Comparison of ENCODE assay signal across 10 mouse cellular contexts in the genomic region with DNA sequence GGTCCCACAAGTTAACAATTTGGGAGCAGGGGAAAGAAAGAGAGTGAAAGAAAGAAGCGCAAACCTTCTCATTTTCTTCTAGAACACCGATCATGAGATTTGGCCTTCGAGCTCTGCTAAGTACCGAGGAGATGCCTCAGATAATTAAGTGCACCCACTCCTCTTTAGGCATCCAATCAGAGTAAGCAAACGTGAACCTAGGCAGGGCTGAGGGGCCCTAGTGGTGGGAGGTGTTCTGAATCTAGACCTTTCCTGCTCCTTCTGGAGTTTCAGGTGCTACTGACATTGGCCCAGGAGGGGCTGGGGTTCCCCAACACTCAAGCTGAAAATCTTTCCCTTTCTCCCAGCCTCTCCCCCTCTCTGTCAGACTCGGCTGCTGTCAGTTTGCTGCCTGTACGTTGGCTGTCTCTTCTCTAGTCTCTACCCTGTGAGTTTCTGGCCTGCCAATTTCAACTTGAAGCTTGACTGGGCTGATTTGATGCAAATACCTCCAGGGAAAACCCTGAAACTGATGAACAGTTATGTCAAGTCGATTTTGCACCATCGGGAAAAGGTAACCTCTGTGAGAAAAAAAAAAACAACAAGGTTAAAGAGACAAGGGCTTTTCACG. TPM values are rescaled to one million over a fixed set of nuclear protein-coding genes. Genes with fewer than 3 reads are reported as not detected.
A peak's percentile ranks its signal among the peaks of the same experiment; 100 is the strongest.
DNase-seq lines count a peak whose midpoint lies in the region; ATAC-seq and TF ChIP-seq lines count a peak whose summit lies in the region.
"Had no signal": no experiment of that assay in that cellular context is flagged by ENCODE, and none has a peak within 500 bp of the region (broad histone marks: within the 10 kb centered on the region; RNA-seq: fewer than 3 reads in every experiment).

No protein-coding gene starts in this region.

- TF ChIP-seq POLR2A in kidney, adult 2 months (IDR thresholded peaks at IDR 0.05; ENCODE audit: low read depth, low read length) = no peak

- no peak for DNase-seq in kidney, adult 2 months
- no peak for DNase-seq in embryonic facial prominence, embryonic 10.5 days (ENCODE audit: low spot score)
- DNase-seq in forebrain, postnatal 0 days = no peak
- no peak for DNase-seq in midbrain, postnatal 0 days (ENCODE audit: low spot score)
- DNase-seq in testis, postnatal 14 days (ENCODE audit: low spot score) = no peak
- DNase-seq in left cerebral cortex, adult 8-10 months (ENCODE audit: low spot score in 2 of 2) = no peak
- DNase-seq in layer of hippocampus, postnatal 36 days = no peak
- DNase-seq: kidney, postnatal 25 days; lung, adult 18-20 months had no signal

- peaks cover 1% of the 10 kb centered on the region; the same call in 1 of the 2 replicates for H3K36me3 ChIP-seq in kidney, adult 2 months (ENCODE audit: control insufficient read depth, insufficient read depth, low read length)
- peaks cover 6% of the 10 kb centered on the region for H3K36me3 ChIP-seq in kidney, embryonic 14.5 days (ENCODE audit: control insufficient read depth, insufficient read depth, low read length)
- H3K36me3 ChIP-seq in embryonic facial prominence, embryonic 10.5 days (replicated peaks) = peaks cover 6% of the 10 kb centered on the region
- H3K36me3 ChIP-seq in forebrain, postnatal 0 days (ENCODE audit: insufficient read depth) = peaks cover 10% of the 10 kb centered on the region
- no peaks in the 10 kb centered on the region for H3K36me3 ChIP-seq in midbrain, postnatal 0 days (ENCODE audit: insufficient read depth, low read length)

- H3K9me3 ChIP-seq in kidney, embryonic 14.5 days (ENCODE audit: control insufficient read depth, low read length) = no peaks in the 10 kb centered on the region
- no peaks in the 10 kb centered on the region for H3K9me3 ChIP-seq in embryonic facial prominence, embryonic 10.5 days
- H3K9me3 ChIP-seq in forebrain, postnatal 0 days (ENCODE audit: low read length) = no peaks in the 10 kb centered on the region
- no peaks in the 10 kb centered on the region for H3K9me3 ChIP-seq in midbrain, postnatal 0 days (ENCODE audit: low read length)

- peak overlapping the region; percentile 55 for H3K27ac ChIP-seq in kidney, adult 2 months (ENCODE audit: insufficient read depth, low read depth, low read length)
- no peak overlapping the region; the same call in 1 of the 2 replicates for H3K27ac ChIP-seq in kidney, embryonic 14.5 days (ENCODE audit: low read depth, low read length)
- H3K27ac ChIP-seq in embryonic facial prominence, embryonic 10.5 days (replicated peaks) = 0 out of 2 replicates have a peak overlapping the region, but pooled peaks have one; percentile 19
- peak overlapping the region; percentile 70 for H3K27ac ChIP-seq in forebrain, postnatal 0 days (ENCODE audit: low read depth, low read length)
- peak overlapping the region; percentile 38; the same call in 1 of the 2 replicates for H3K27ac ChIP-seq in midbrain, postnatal 0 days (ENCODE audit: low read depth, low read length)

- H3K4me3 ChIP-seq in kidney, adult 2 months (ENCODE audit: insufficient read depth, low read depth, low read length) = no peak overlapping the region
- H3K4me3 ChIP-seq in kidney, embryonic 14.5 days (ENCODE audit: low read length) = no peak overlapping the region
- no peak overlapping the region for H3K4me3 ChIP-seq in embryonic facial prominence, embryonic 10.5 days
- H3K4me3 ChIP-seq in forebrain, postnatal 0 days (ENCODE audit: low read depth, low read length) = no peak overlapping the region
- no peak overlapping the region for H3K4me3 ChIP-seq in midbrain, postnatal 0 days (ENCODE audit: low read depth, low read length)

- no peak overlapping the region for H3K4me2 ChIP-seq in kidney, embryonic 14.5 days (replicated peaks; ENCODE audit: low read depth, low read length)
- H3K4me2 ChIP-seq in forebrain, postnatal 0 days (ENCODE audit: low read depth) = peak overlapping the region; percentile 23
- no peak overlapping the region; the same call in 1 of the 2 replicates for H3K4me2 ChIP-seq in midbrain, postnatal 0 days (ENCODE audit: low read depth, low read length, poor library complexity, severe bottlenecking)

- no peak for TF ChIP-seq CTCF in kidney, adult 2 months (conservative IDR thresholded peaks at IDR 0.05; ENCODE audit: insufficient read depth, insufficient read length, low read depth, low read length)
- TF ChIP-seq CTCF in forebrain, postnatal 0 days (IDR thresholded peaks at IDR 0.05; ENCODE audit: low read depth) = peak; percentile 22
- TF ChIP-seq CTCF in midbrain, postnatal 0 days (IDR thresholded peaks at IDR 0.05) = peak; percentile 30; the same call in 1 of the 2 replicates

- H3K27me3 ChIP-seq in kidney, adult 2 months (replicated peaks; ENCODE audit: control insufficient read depth, insufficient read depth, low read length) = no peaks in the 10 kb centered on the region
- no peaks in the 10 kb centered on the region for H3K27me3 ChIP-seq in kidney, embryonic 14.5 days (ENCODE audit: control insufficient read depth, insufficient read depth, low read length)
- no peaks in the 10 kb centered on the region for H3K27me3 ChIP-seq in embryonic facial prominence, embryonic 10.5 days (replicated peaks; ENCODE audit: low read depth, poor library complexity, severe bottlenecking)
- H3K27me3 ChIP-seq in forebrain, postnatal 0 days (ENCODE audit: insufficient read depth, low read length) = no peaks in the 10 kb centered on the region
- H3K27me3 ChIP-seq in midbrain, postnatal 0 days (ENCODE audit: insufficient read depth, low read length) = no peaks in the 10 kb centered on the region

- H3K9ac ChIP-seq in kidney, embryonic 14.5 days (ENCODE audit: low read depth, low read length) = no peak overlapping the region
- peak overlapping the region; percentile 48; the same call in 1 of the 2 replicates for H3K9ac ChIP-seq in forebrain, postnatal 0 days
- no peak overlapping the region for H3K9ac ChIP-seq in midbrain, postnatal 0 days (replicated peaks; ENCODE audit: low read length, poor library complexity, severe bottlenecking)

- peaks cover 24% of the 10 kb centered on the region for H3K4me1 ChIP-seq in kidney, adult 2 months (ENCODE audit: control insufficient read depth, insufficient read depth, low read length)
- peaks cover 15% of the 10 kb centered on the region; the same call in 1 of the 2 replicates for H3K4me1 ChIP-seq in kidney, embryonic 14.5 days (ENCODE audit: control insufficient read depth, insufficient read depth, low read length)
- peaks cover 46% of the 10 kb centered on the region for H3K4me1 ChIP-seq in embryonic facial prominence, embryonic 10.5 days
- peaks cover 41% of the 10 kb centered on the region for H3K4me1 ChIP-seq in forebrain, postnatal 0 days (ENCODE audit: insufficient read depth)
- H3K4me1 ChIP-seq in midbrain, postnatal 0 days (ENCODE audit: insufficient read depth, low read length) = 0 out of 2 replicates have a peak, but pooled peaks cover 4% of the 10 kb centered on the region

- ATAC-seq in kidney, embryonic 14.5 days (ENCODE audit: low FRiP score, low TSS enrichment) = no peak
- 0 out of 2 replicates have a peak, but pooled peaks have one; percentile 12 for ATAC-seq in forebrain, postnatal 0 days
- ATAC-seq in midbrain, postnatal 0 days (ENCODE audit: low FRiP score) = no peak

- 52% methylated on average over 10 of the region's 10 CpGs for WGBS in kidney, adult 2 months
- WGBS in kidney, embryonic 14.5 days = 24% methylated on average over 10 of the region's 10 CpGs
- 38% methylated on average over 10 of the region's 10 CpGs for WGBS in embryonic facial prominence, embryonic 10.5 days
- 17% methylated on average over 10 of the region's 10 CpGs for WGBS in forebrain, postnatal 0 days
- WGBS in midbrain, postnatal 0 days = 30% methylated on average over 10 of the region's 10 CpGs

RNA-seq across cellular contexts. Expression of a gene that starts 20.5 kb away (rescaled TPM):
- 22.7 and 25.6 TPM in 2 replicates for polyA plus RNA-seq in kidney, adult 2 months (2012; rRNA removed)
- polyA plus RNA-seq in kidney, embryonic 14.5 days (2014; fragmentation: Nextera tagmentation; extraction: Ambion mirVana) = 41.2 and 52.2 TPM in 2 replicates
- 20.9 and 27.8 TPM in 2 replicates for polyA plus RNA-seq in embryonic facial prominence, embryonic 10.5 days (2016; fragmentation: Nextera tagmentation; extraction: Ambion mirVana)
- total RNA-seq in forebrain, postnatal 0 days (2014; rRNA removed) = 150 and 186 TPM in 2 replicates
- 47.7 and 50.6 TPM in 2 replicates for polyA plus RNA-seq in forebrain, postnatal 0 days (2015; fragmentation: Nextera tagmentation; extraction: Ambion mirVana)
- 39.6 and 48.1 TPM in 2 replicates for total RNA-seq in midbrain, postnatal 0 days (2014; rRNA removed)
- polyA plus RNA-seq in midbrain, postnatal 0 days (2015; fragmentation: Nextera tagmentation; extraction: Ambion mirVana) = 13.4 and 15.3 TPM in 2 replicates
- 100 to 1,000 TPM; 162 to 184 (median 166) TPM for total RNA-seq in left cerebral cortex, adult 8-10 months (2022)
- total RNA-seq in layer of hippocampus, postnatal 36 days (2021) = 100 to 1,000 TPM; 402 to 403 TPM
